Mouse (Mus musculus) liver, embryonic 15.5 days (tissue): Measurements from ENCODE around the gene 4930438A08Rik. TPM values are rescaled to one million over a fixed set of nuclear protein-coding genes. Genes with fewer than 3 reads are reported as not detected.
A peak's percentile ranks its signal among the peaks of the same experiment; 100 is the strongest.
"Not testable (repeated sequence)": the region's sequence is repeated elsewhere in the genome, so short reads cannot be mapped to it uniquely, and the experiment has no call there.

Experiments used
- ATAC-seq: fragments of 200-750 bp; cut with Nextera tagmentation; 2 replicates; pipeline ENCODE4 v1.8.0; 2017; ENCODE audit warnings: moderate number of reproducible peaks, mild to moderate bottlenecking, moderate library complexity; ENCODE audit not compliant: insufficient read depth
- H3K27ac ChIP-seq: fragments of 300-500 bp; sonication (generic); replicated peaks from 2 replicates; pipeline ENCODE4 v1.5.1; 2015; ENCODE audit warnings: mild to moderate bottlenecking, inconsistent platforms
- H3K27me3 ChIP-seq: fragments of 300-500 bp; sonication (generic); 2 replicates; pipeline ENCODE4 v1.6.1; 2015; ENCODE audit warnings: mild to moderate bottlenecking, inconsistent platforms
- H3K36me3 ChIP-seq: fragments of 300-500 bp; sonication (generic); replicated peaks from 2 replicates; pipeline ENCODE4 v1.6.1; 2015; ENCODE audit warnings: moderate library complexity, mild to moderate bottlenecking, inconsistent platforms
- H3K4me1 ChIP-seq: fragments of 300-500 bp; sonication (generic); replicated peaks from 2 replicates; pipeline ENCODE4 v1.6.1; 2015; ENCODE audit warnings: inconsistent platforms
- H3K4me2 ChIP-seq: fragments of 300-500 bp; sonication (generic); 2 replicates; pipeline ENCODE4 v1.6.1; 2015; ENCODE audit warnings: moderate library complexity, mild to moderate bottlenecking, inconsistent platforms
- H3K4me3 ChIP-seq: fragments of 300-500 bp; sonication (generic); replicated peaks from 2 replicates; pipeline ENCODE4 v1.5.1; 2015; ENCODE audit warnings: mild to moderate bottlenecking, inconsistent platforms
- H3K9ac ChIP-seq: fragments of 300-500 bp; sonication (generic); 2 replicates; pipeline ENCODE4 v1.6.1; 2015; ENCODE audit warnings: moderate library complexity, mild to moderate bottlenecking, inconsistent platforms
- H3K9me3 ChIP-seq: fragments of 300-500 bp; sonication (generic); replicated peaks from 2 replicates; pipeline ENCODE4 v1.6.1; 2016; ENCODE audit warnings: inconsistent platforms
- WGBS: fragments of 180-500 bp; shearing (Covaris S2); methylation state at CpG from one replicate; pipeline ENCODE4 v1.1.7; 2015; ENCODE audit warnings: mixed read lengths; ENCODE audit not compliant: insufficient replicate concordance; 5-methylcytosine and 5-hydroxymethylcytosine counted together
- polyA plus RNA-seq: library from polyadenylated mRNA; unstranded; fragments of >200 nt; fragmentation: Nextera tagmentation; extraction: Ambion mirVana; gene quantifications from 2 replicates; pipeline ENCODE4 v1.2.1, GENCODE M21; 2015

Gene 4930438A08Rik
- 2.9 and 3.2 TPM in 2 replicates for polyA plus RNA-seq

GRCm38 (mm10) chr11:58274572-58274971 is at the start of gene 4930438A08Rik:
TSS of gene 4930438A08Rik (plus strand) at chr11:58274799.
- Histone ChIP-seq H3K4me2 (0 out of 2 replicates have a peak within 1 kb of the TSS, but pooled peaks have one; percentile 13), H3K9me3 (no peaks in the 10 kb centered on the region), H3K9ac (no peak within 1 kb of the TSS), H3K27me3 (no peaks in the 10 kb centered on the region), H3K27ac (peak within 1 kb of the TSS; percentile 19; the same call in 1 of the 2 replicates), H3K36me3 (no peaks in the 10 kb centered on the region), H3K4me1 (no peaks in the 10 kb centered on the region), H3K4me3 (peak within 1 kb of the TSS; percentile 23)
- WGBS, result 21% methylated on average over 2 of the region's 2 CpGs
- ATAC-seq, result no peak

GRCm38 (mm10) chr11:58224872-58225271 is 49.7 kb upstream of the 4930438A08Rik start:
- peaks cover 16% of the 10 kb centered on the region for H3K4me1 ChIP-seq
- not testable (repeated sequence) for H3K9ac ChIP-seq, ATAC-seq, H3K27me3 ChIP-seq, H3K36me3 ChIP-seq, H3K27ac ChIP-seq, H3K4me2 ChIP-seq, H3K9me3 ChIP-seq, H3K4me3 ChIP-seq
- 43% methylated on average over 2 of the region's 2 CpGs for WGBS

DNA sequence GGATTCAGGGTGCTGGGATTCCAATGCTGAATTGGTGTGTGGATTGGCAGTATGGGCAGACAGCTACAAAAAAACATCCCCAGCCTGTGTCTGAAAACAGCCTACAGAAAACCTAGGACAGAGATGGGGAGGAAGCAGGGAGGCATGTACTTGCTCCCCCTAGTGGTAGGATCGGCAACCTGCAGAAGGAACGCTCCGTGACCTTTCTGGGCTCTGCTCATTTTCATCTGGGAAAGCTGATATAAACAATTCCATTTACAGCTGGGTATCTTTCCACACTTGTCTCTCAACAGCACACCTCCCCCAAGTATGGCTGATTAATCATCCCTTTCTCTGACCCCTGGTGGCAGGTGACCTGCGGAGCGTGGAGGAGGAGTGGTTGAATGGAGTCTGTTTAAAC is 48.9 kb upstream of the 4930438A08Rik start:
- Histone ChIP-seq H3K4me3 (no peak overlapping the region), H3K4me2 (peak overlapping the region; percentile 23; the same call in 1 of the 2 replicates), H3K4me1 (peaks cover 16% of the 10 kb centered on the region), H3K27me3 (peaks cover 4% of the 10 kb centered on the region; the same call in 1 of the 2 replicates), H3K9ac (no peak overlapping the region), H3K9me3 (no peaks in the 10 kb centered on the region), H3K27ac (no peak overlapping the region), H3K36me3 (no peaks in the 10 kb centered on the region)
- WGBS, result 11% methylated on average over 5 of the region's 5 CpGs
- ATAC-seq, result peak; percentile 31; the same call in 1 of the 2 replicates

DNA sequence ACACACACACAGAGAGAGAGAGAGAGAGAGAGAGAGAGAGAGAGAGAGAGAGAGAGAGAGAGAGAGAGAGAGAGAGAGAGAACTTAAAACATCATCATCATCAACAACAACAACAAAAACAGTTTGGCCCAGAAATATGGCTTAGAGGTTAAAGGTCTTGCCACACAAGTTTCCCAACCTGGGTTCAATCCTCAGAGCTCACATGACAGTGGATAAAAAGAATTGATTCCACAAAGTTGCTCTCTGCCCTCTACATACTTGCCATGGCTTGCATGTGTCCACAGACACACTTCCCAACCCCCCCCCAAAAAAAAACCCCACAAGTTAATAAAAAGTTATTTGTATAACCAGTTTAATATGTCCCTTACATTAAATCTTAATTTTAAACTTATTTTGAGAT is 48.2 kb upstream of the 4930438A08Rik start:
- no peaks in the 10 kb centered on the region for H3K36me3 ChIP-seq
- no peak for ATAC-seq
- H3K9me3 ChIP-seq, result no peaks in the 10 kb centered on the region
- no peak overlapping the region for H3K4me3 ChIP-seq
- no peak overlapping the region for H3K4me2 ChIP-seq
- no peak overlapping the region for H3K9ac ChIP-seq
- H3K27me3 ChIP-seq, result peaks cover 10% of the 10 kb centered on the region
- H3K4me1 ChIP-seq, result peaks cover 16% of the 10 kb centered on the region
- H3K27ac ChIP-seq, result no peak overlapping the region

GRCm38 (mm10) chr11:58228021-58228420 is 46.6 kb upstream of the 4930438A08Rik start:
- not testable (repeated sequence) for H3K27ac ChIP-seq, H3K9ac ChIP-seq, H3K9me3 ChIP-seq, H3K4me2 ChIP-seq, ATAC-seq, H3K36me3 ChIP-seq, H3K4me3 ChIP-seq
- H3K4me1 ChIP-seq, result peaks cover 15% of the 10 kb centered on the region
- 74% methylated on average over 2 of the region's 2 CpGs for WGBS
- peaks cover 14% of the 10 kb centered on the region for H3K27me3 ChIP-seq

DNA sequence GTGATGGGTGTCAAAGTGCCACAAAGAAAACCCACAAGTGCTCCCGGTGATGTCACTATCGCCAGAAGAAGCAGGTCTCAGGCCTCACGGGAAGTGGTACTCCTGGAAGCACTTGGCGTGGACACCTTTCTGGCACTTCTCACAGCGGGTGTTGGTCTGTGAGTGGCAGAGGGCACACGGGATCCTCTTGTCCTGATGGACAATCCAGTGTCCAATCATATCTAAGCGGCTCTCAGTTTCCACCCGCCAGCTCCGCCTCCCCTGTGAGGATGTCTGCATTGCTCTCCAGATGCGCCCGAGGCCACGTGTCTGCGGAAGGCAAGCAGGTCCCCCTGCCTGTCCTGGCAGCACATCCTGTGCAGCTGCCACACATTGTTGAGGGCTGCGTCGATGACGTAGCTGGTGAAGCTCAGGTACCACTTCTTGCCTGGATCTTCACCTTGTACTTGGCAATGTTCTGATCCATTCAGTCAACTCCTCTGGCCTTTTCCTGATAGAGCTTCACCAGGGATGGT is 44.1 kb upstream of the 4930438A08Rik start:
- Histone ChIP-seq H3K27me3 (peaks cover 16% of the 10 kb centered on the region), H3K36me3 (no peaks in the 10 kb centered on the region), H3K4me1 (peaks cover 6% of the 10 kb centered on the region; the same call in 1 of the 2 replicates), H3K9ac (no peak overlapping the region), H3K9me3 (no peaks in the 10 kb centered on the region), H3K4me3 (no peak overlapping the region), H3K27ac (no peak overlapping the region), H3K4me2 (no peak overlapping the region)
- no peak for ATAC-seq
- 53% methylated on average over 16 of the region's 16 CpGs for WGBS

DNA sequence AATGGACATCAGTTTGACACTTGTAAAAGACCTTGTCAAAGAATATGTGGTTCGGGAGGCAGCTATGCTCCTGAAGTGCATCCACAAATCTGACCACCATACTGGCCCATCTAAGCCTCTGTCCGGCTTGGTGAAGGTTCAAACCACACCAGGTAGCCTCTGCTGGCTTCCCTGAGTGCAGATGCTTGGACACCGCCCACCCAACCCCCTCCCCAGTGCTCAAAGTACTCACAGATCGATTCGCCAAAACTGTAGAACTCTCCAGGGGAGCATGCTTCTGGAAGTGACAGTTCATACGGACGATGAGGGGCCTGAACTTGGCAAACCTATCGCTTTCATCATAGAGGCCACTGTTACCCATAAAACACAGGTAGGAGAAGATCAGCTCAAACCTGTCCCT is 43.4 kb upstream of the 4930438A08Rik start:
- no peaks in the 10 kb centered on the region for H3K36me3 ChIP-seq
- no peak overlapping the region for H3K27ac ChIP-seq
- H3K4me1 ChIP-seq, result no peaks in the 10 kb centered on the region
- no peak overlapping the region for H3K4me2 ChIP-seq
- 63% methylated on average over 8 of the region's 8 CpGs for WGBS
- H3K27me3 ChIP-seq, result peaks cover 16% of the 10 kb centered on the region
- no peak for ATAC-seq
- H3K4me3 ChIP-seq, result no peak overlapping the region
- H3K9ac ChIP-seq, result no peak overlapping the region
- no peaks in the 10 kb centered on the region for H3K9me3 ChIP-seq

- H3K9ac ChIP-seq, H3K4me3 ChIP-seq, H3K36me3 ChIP-seq, H3K4me1 ChIP-seq, H3K27ac ChIP-seq, H3K4me2 ChIP-seq, ATAC-seq, H3K9me3 ChIP-seq: not testable (repeated sequence)
- WGBS, result 69% methylated on average over 3 of the region's 3 CpGs
- H3K27me3 ChIP-seq, result peaks cover 16% of the 10 kb centered on the region
These were observed 40.0 kb upstream of the 4930438A08Rik start for GRCm38 (mm10) chr11:58234551-58234950.

DNA sequence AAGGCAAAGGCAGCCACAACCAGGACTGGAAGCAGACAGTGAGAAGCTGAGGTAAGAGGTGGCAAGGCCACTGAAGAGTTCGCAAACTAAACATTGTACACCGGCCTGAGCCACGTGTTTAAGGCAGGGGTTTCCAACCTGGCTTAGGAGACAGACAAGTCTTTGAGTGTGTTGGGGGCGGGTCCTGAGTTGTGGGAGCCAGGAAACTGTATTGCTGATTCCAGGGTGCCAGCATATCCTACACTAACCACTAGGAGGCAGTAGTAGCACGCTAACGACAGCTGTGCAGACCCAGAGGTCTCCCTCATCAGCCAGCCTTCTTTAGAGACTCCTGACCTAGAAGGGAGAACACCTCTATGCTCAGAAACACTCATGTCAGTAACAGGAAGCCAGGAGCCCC is 39.4 kb upstream of the 4930438A08Rik start:
- peaks cover 16% of the 10 kb centered on the region for H3K27me3 ChIP-seq
- no peak overlapping the region for H3K4me2 ChIP-seq
- peaks cover 8% of the 10 kb centered on the region for H3K4me1 ChIP-seq
- no peaks in the 10 kb centered on the region for H3K9me3 ChIP-seq
- 7% methylated on average over 6 of the region's 6 CpGs for WGBS
- H3K9ac ChIP-seq, result no peak overlapping the region
- H3K4me3 ChIP-seq, result no peak overlapping the region
- H3K36me3 ChIP-seq, result no peaks in the 10 kb centered on the region
- ATAC-seq, result no peak
- no peak overlapping the region for H3K27ac ChIP-seq

- Histone ChIP-seq H3K27me3 (no peaks in the 10 kb centered on the region; the same call in 1 of the 2 replicates), H3K4me1 (peaks cover 8% of the 10 kb centered on the region), H3K9ac (no peak overlapping the region), H3K4me2 (peak overlapping the region; percentile 67), H3K4me3 (peak overlapping the region; percentile 44), H3K9me3 (no peaks in the 10 kb centered on the region), H3K36me3 (no peaks in the 10 kb centered on the region), H3K27ac (no peak overlapping the region)
- ATAC-seq, result peak; percentile 80
- WGBS, result 3% methylated on average over 37 of the region's 37 CpGs
These were observed 35.5 kb upstream of the 4930438A08Rik start for GRCm38 (mm10) chr11:58238840-58239791.

GRCm38 (mm10) chr11:58247294-58247693 is 27.3 kb upstream of the 4930438A08Rik start:
- Histone ChIP-seq H3K4me3 (no peak overlapping the region), H3K36me3 (no peaks in the 10 kb centered on the region), H3K9ac (no peak overlapping the region), H3K9me3 (no peaks in the 10 kb centered on the region), H3K27ac (no peak overlapping the region), H3K27me3 (no peaks in the 10 kb centered on the region; the same call in 1 of the 2 replicates), H3K4me1 (no peaks in the 10 kb centered on the region), H3K4me2 (no peak overlapping the region)
- ATAC-seq, result no peak
- 41% methylated on average over 4 of the region's 4 CpGs for WGBS
